Mouse (Mus musculus) c-Kit-positive CD71-positive TER-119-negative erythroid progenitor cells, embryonic 14.5 days (primary cell): ENCODE results near the gene Zfp955a.
"Not testable (repeated sequence)": the region's sequence is repeated elsewhere in the genome, so short reads cannot be mapped to it uniquely, and the experiment has no call there.

Experiments
- DNase-seq: peaks from one replicate; pipeline ENCODE4 v3.0.0-alpha.2; 2013; ENCODE audit warnings: low read depth

The Zfp955a gene

DNA sequence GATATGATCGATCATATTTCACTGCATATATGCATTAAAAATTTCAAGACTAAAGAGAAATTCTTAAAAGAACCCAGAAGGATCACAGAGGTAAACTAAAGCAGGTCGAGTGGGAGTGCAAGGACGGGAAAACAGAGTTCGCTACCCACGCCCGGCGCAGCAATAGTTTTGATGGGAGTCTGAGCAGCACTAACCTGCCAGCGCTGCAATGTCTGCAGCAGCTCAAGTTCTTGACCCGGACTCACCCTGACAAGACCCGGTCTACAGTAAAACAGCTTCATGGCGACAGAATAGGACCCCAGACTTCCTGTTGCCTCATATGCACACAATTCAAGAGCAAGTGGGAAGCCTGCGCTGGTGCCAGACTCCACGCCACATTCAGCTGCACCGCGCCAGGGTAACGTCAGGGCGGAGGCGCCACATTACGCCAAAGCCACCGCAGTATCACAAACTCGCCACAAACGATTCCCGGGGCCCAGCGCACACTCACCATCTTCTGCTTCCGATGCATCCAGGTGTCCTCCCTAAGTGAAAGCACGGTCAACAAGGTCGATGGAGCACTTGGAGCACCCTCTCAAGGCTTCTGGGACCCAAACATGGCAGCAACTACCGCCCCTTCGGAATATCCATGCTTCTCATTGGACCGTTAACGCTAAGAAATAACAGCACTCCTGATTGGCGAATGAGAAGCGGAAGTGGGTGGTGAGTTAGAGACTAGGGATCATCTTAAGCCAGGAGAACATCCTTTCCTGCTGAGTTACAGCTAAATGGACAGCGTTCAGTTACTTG is at the start of gene Zfp955a:
Gene Zfp955a, minus strand, starts transcription at position 616 of the 789 bp plus-strand sequence.
- DNase-seq, result not testable (repeated sequence)

- not testable (repeated sequence) for DNase-seq
Observed at GRCm38 (mm10) chr17:33289876-33290149, 34.9 kb upstream of the Zfp955a start.

DNA sequence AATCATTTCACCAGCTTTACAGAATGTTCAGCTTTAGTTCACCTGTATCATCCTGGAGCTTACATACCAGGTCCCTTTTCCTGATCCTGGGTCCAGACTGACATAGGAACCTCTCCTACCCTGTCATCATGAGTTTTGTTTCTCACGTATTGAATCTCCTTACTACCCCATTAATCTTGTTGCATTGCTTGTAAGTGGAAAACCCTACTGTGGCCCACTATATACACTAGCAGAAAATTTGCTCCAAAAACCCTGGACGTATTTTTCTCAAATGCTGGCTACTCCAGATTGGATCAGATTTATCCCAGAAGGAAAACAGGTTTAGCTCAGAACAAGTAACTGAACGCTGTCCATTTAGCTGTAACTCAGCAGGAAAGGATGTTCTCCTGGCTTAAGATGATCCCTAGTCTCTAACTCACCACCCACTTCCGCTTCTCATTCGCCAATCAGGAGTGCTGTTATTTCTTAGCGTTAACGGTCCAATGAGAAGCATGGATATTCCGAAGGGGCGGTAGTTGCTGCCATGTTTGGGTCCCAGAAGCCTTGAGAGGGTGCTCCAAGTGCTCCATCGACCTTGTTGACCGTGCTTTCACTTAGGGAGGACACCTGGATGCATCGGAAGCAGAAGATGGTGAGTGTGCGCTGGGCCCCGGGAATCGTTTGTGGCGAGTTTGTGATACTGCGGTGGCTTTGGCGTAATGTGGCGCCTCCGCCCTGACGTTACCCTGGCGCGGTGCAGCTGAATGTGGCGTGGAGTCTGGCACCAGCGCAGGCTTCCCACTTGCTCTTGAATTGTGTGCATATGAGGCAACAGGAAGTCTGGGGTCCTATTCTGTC is 34.3 kb upstream of the Zfp955a start, which contains the start of gene Zfp955b:
Gene Zfp955b, plus strand, starts transcription at position 506 of the 837 bp plus-strand sequence.
- not testable (repeated sequence) for DNase-seq

- DNase-seq, result no peak
Observed at GRCm38 (mm10) chr17:33268907-33269306, 14.0 kb upstream of the Zfp955a start.

DNA sequence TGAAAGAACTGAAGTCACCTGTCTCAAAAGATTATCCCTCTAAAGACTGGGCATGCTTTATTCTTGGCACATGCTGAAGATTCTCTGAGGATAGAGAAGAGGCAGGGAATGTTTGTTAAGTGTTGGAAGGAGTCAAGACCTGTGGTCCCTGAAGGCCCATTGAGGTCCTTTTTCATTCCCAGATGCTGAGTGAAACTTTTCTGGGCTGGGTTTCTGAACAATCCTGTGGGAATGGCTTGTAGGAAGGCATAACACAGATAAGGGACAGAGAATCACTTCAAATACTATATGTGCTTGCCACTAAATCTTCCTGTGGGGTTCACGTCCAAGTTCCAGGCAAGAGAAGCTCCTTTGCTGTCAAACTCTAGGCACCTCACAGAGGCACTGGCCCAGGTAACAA is 9.4 kb upstream of the Zfp955a start, which contains the start of gene Olfr63:
Gene Olfr63, plus strand, starts transcription at position 301 of the 400 bp plus-strand sequence.
- DNase-seq, result no peak

DNA sequence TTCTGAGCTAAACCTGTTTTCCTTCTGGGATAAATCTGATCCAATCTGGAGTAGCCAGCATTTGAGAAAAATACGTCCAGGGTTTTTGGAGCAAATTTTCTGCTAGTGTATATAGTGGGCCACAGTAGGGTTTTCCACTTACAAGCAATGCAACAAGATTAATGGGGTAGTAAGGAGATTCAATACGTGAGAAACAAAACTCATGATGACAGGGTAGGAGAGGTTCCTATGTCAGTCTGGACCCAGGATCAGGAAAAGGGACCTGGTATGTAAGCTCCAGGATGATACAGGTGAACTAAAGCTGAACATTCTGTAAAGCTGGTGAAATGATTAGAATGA is 343 bp upstream of the Zfp955a start:
- DNase-seq, result not testable (repeated sequence)

DNA sequence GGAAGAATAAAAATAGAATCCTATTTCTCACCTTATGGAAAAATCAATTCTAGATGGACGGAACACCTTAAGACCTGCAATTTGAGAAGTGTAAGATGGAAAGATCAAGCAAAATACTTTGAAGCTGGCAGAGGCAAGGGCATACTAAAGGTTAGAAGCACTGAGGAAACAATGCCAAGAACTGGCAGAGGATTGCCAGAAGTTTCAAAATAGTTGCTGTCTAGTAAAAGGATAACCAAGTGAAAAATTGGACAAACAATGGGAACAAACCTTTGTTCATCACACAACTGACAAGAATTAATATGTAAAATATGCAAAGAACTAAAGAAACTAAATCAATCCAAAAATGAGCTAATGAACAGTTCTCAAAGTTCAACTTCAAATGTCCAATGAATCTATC is 18.3 kb downstream of the Zfp955a start:
- not testable (repeated sequence) for DNase-seq

DNA sequence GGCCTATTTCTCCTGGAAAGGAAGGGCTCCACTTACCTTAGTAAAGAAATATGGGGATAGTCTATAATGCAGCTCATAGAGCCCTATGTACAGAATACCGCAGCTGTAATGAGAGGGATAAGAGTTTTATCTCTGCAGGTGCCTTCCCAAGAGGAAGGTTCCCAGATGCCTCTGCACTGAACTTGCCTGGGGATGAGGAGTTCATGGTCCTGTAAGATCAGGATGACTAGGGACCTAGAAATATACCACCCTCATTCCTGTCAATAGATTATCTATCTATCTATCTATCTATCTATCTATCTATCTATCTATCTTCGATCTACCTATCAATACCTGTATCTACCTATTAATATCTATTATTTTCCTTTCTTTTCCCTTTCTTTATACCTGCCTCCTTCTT is 33.4 kb downstream of the Zfp955a start, which contains the start of gene Olfr1564:
Gene Olfr1564, minus strand, starts transcription at position 101 of the 400 bp plus-strand sequence.
- DNase-seq, result no peak

GRCm38 (mm10) chr17:33191002-33191401 is 63.9 kb downstream of the Zfp955a start, which contains the start of gene Olfr239:
Gene Olfr239, plus strand, starts transcription at chr17:33191302.
- not testable (repeated sequence) for DNase-seq
